Mouse (Mus musculus) CH12.LX (cell line): ENCODE measurements around the gene Ect2l. TPM values are rescaled to one million over a fixed set of nuclear protein-coding genes. Genes with fewer than 3 reads are reported as not detected.
A peak's percentile ranks its signal among the peaks of the same experiment; 100 is the strongest.

Source experiments
- DNase-seq: peaks from one replicate; pipeline ENCODE4 v3.0.0-alpha.2; 2013; ENCODE audit errors: extremely low read depth
- H3K27ac ChIP-seq: 2 replicates; pipeline ENCODE4 v1.5.1; 2012; ENCODE audit warnings: low read depth, mild to moderate bottlenecking, control low read depth, moderate library complexity; ENCODE audit not compliant: insufficient read depth
- H3K27me3 ChIP-seq: replicated peaks from 2 replicates; pipeline ENCODE3; 2012; ENCODE audit warnings: inconsistent platforms
- H3K36me3 ChIP-seq, 2 experiments: replicated peaks in 1 of 2; 2 replicates each; pipeline versions ENCODE3 to v1.6.1; 2012; ENCODE audit warnings: inconsistent platforms in 1 of 2, low read length in 1 of 2, mild to moderate bottlenecking in 1 of 2, mixed read lengths in 1 of 2, moderate library complexity in 1 of 2; ENCODE audit not compliant: control insufficient read depth in 1 of 2, insufficient read depth in 1 of 2
- H3K4me1 ChIP-seq, 2 experiments: 2 replicates each; pipeline ENCODE4 v1.6.1; 2012; ENCODE audit warnings: inconsistent platforms in 1 of 2, moderate library complexity in 1 of 2; ENCODE audit not compliant: insufficient read depth in 2 of 2, control insufficient read depth in 1 of 2
- H3K4me2 ChIP-seq: 2 replicates; pipeline ENCODE4 v1.6.1; 2012; ENCODE audit warnings: low read depth, mild to moderate bottlenecking, control low read depth; ENCODE audit not compliant: poor library complexity, insufficient read depth, severe bottlenecking
- H3K4me3 ChIP-seq, 3 experiments: fragments of 150-350 bp in 1 of 3; sonication (generic) in 1 of 3; replicated peaks in 1 of 3; 2 replicates each; pipeline versions ENCODE3 to v1.5.1; 2011 to 2012; ENCODE audit warnings: low read depth in 2 of 3, low read length in 2 of 3, mild to moderate bottlenecking in 2 of 3, moderate library complexity in 2 of 3, control low read depth in 1 of 3, improper control_type of control experiment in 1 of 3, inconsistent platforms in 1 of 3, mixed read lengths in 1 of 3; ENCODE audit not compliant: poor library complexity in 1 of 3
- H3K79me2 ChIP-seq: replicated peaks from 2 replicates; pipeline ENCODE4 v1.6.1; 2012; ENCODE audit warnings: mild to moderate bottlenecking, moderate library complexity; ENCODE audit not compliant: control insufficient read depth, poor library complexity, insufficient read depth, severe bottlenecking; ENCODE audit errors: extremely low read depth
- H3K9ac ChIP-seq: 2 replicates; pipeline ENCODE4 v1.6.1; 2012; ENCODE audit warnings: low read depth, mild to moderate bottlenecking, control low read depth, moderate library complexity; ENCODE audit not compliant: insufficient read depth
- H3K9me3 ChIP-seq: replicated peaks from 2 replicates; pipeline ENCODE3; 2012; ENCODE audit warnings: low read length, inconsistent platforms, mixed read lengths
- BHLHE40 ChIP-seq: IDR thresholded peaks from 2 replicates; pipeline ENCODE4 v1.6.1; 2011; ENCODE audit warnings: mild to moderate bottlenecking, low read depth, low read length, improper control_type of control experiment
- CHD1 ChIP-seq: IDR thresholded peaks from 2 replicates; pipeline ENCODE4 v1.6.1; 2012; ENCODE audit warnings: low read depth, low read length, improper control_type of control experiment, inconsistent platforms
- CTCF ChIP-seq, 2 experiments: IDR thresholded peaks in 1 of 2; conservative IDR thresholded peaks in 1 of 2; 2 replicates each; pipeline ENCODE4 v1.5.1; 2011 to 2012; ENCODE audit warnings: low read depth in 2 of 2, low read length in 2 of 2, improper control_type of control experiment in 1 of 2, inconsistent platforms in 1 of 2, mild to moderate bottlenecking in 1 of 2, moderate library complexity in 1 of 2
- EP300 ChIP-seq: IDR thresholded peaks from 2 replicates; pipeline ENCODE4 v1.6.1; 2011; ENCODE audit warnings: low read length, improper control_type of control experiment
- ETS1 ChIP-seq: conservative IDR thresholded peaks from 2 replicates; pipeline ENCODE4 v1.6.1; 2012; ENCODE audit warnings: low read depth, mild to moderate bottlenecking, inconsistent platforms, low read length, improper control_type of control experiment, moderate library complexity
- IRF4 ChIP-seq: IDR thresholded peaks from 2 replicates; pipeline ENCODE4 v1.6.1; 2014; ENCODE audit warnings: low read depth, mild to moderate bottlenecking, inconsistent platforms, low read length, improper control_type of control experiment
- JUND ChIP-seq: conservative IDR thresholded peaks from 2 replicates; pipeline ENCODE4 v1.6.1; 2011; ENCODE audit warnings: low read depth, low read length, improper control_type of control experiment
- KAT2A ChIP-seq: IDR thresholded peaks from 2 replicates; pipeline ENCODE4 v1.6.1; 2012; ENCODE audit warnings: low read length, improper control_type of control experiment, inconsistent platforms; ENCODE audit not compliant: insufficient replicate concordance
- MAFK ChIP-seq: IDR thresholded peaks from 2 replicates; pipeline ENCODE4 v1.6.1; 2011; ENCODE audit warnings: low read length, improper control_type of control experiment; ENCODE audit not compliant: insufficient replicate concordance
- MAX ChIP-seq: IDR thresholded peaks from 2 replicates; pipeline ENCODE4 v1.6.1; 2011; ENCODE audit warnings: low read length, improper control_type of control experiment
- MAZ ChIP-seq: IDR thresholded peaks from 2 replicates; pipeline ENCODE4 v1.6.1; 2012; ENCODE audit warnings: low read depth, mild to moderate bottlenecking, inconsistent platforms, low read length, improper control_type of control experiment, moderate library complexity
- MXI1 ChIP-seq: IDR thresholded peaks from 2 replicates; pipeline ENCODE4 v1.6.1; 2011; ENCODE audit warnings: mild to moderate bottlenecking, low read depth, low read length, improper control_type of control experiment
- MYC ChIP-seq: IDR thresholded peaks from 2 replicates; pipeline ENCODE4 v1.6.1; 2011; ENCODE audit warnings: low read depth, mild to moderate bottlenecking, improper control_type of control experiment, low read length
- PAX5 ChIP-seq: IDR thresholded peaks from 2 replicates; pipeline ENCODE4 v1.6.1; 2012; ENCODE audit warnings: low read length, inconsistent platforms, mixed read lengths
- POLR2A ChIP-seq: IDR thresholded peaks from 2 replicates; pipeline ENCODE4 v1.6.1; 2011; ENCODE audit warnings: low read depth, mild to moderate bottlenecking, improper control_type of control experiment, low read length
- RAD21 ChIP-seq: IDR thresholded peaks from 2 replicates; pipeline ENCODE4 v1.6.1; 2011; ENCODE audit warnings: low read depth, mild to moderate bottlenecking, low read length, improper control_type of control experiment, moderate library complexity
- SMC3 ChIP-seq: IDR thresholded peaks from 2 replicates; pipeline ENCODE4 v1.6.1; 2011; ENCODE audit warnings: low read depth, low read length, improper control_type of control experiment
- UBTF ChIP-seq: IDR thresholded peaks from 2 replicates; pipeline ENCODE4 v1.6.1; 2012; ENCODE audit warnings: low read depth, mild to moderate bottlenecking, inconsistent platforms, low read length, improper control_type of control experiment, moderate library complexity
- USF2 ChIP-seq: conservative IDR thresholded peaks from 2 replicates; pipeline ENCODE4 v1.6.1; 2011; ENCODE audit warnings: low read depth, low read length, improper control_type of control experiment
- ZKSCAN1 ChIP-seq: IDR thresholded peaks from 2 replicates; pipeline ENCODE4 v1.6.1; 2012; ENCODE audit warnings: low read depth, inconsistent platforms, low read length, improper control_type of control experiment, borderline replicate concordance
- dilution Hi-C: fragments of 300-500 bp; cut with MboI; formaldehyde crosslinking; loops from 2 replicates; pipeline ENCODE4 v1.14.3; 2020; ENCODE audit warnings: low sequenced_read_pairs; ENCODE audit not compliant: extremely low pct_unique_long_range_greater_than_20kb, extremely low pct_ligation_motif_present
- in situ Hi-C: fragments of 300-500 bp; cut with MboI; formaldehyde crosslinking; loops from 3 replicates; pipeline ENCODE4 v1.14.3; 2019; ENCODE audit warnings: low sequenced_read_pairs, low pct_ligation_motif_present, low pct_unique_long_range_greater_than_20kb, mixed read lengths
- polyA plus RNA-seq: library from polyadenylated mRNA; unstranded; fragments of >175 nt; gene quantifications from 2 replicates; pipeline ENCODE4 v1.2.1, GENCODE M21; 2012; ENCODE audit warnings: low read depth; ENCODE audit not compliant: insufficient read length
- total RNA-seq, 2 experiments: library from RNA; depleted of rRNA; stranded (reverse); fragments of 300-350 nt in 1 of 2; fragments of >200 nt in 1 of 2; gene quantifications; 2 replicates each; pipeline ENCODE4 v1.2.3; 2012 to 2014

Gene Ect2l
- total and polyA plus RNA-seq, 3 experiments: not detected

DNA sequence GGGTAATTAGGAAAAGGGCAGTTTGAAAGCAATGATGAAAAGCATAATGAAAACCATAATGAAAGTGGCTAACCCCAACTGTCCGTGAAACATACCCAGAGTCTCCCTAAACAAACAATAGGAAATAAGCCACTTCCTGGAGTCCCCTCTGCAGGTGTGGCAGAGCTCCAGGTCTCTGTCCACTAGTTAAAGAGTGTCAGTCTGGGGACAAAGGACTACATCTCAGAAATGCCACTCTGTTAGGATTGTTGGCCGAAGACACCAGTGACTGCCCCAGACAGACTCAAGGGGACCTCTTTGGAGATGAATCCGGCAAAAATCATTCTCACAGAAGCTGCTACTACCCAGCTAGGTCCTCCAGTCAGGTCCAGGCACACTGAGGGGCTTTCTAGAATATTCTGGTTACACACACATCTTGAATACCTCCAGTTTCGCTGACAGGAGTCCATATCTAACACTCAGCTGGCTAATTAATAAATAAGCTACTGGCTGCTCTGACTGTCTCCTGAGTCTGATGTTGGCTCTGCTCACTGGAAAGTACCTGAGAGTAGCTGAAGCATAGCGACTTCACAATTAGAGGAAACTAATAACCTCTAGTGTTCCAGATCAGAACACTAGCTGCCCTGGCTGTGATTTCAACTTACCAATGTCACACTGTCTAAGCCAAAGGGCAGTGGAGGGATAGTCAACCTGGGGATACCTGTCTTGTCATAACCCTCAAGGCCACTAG, 12.2 kb downstream of the Ect2l start:
- dilution Hi-C loops: no loop called here
- in situ Hi-C loops: loop anchor here (10.0 kb wide), 3 partner anchors 144 to 464 kb away; partner anchors contain the start of gene Reps1

DNA sequence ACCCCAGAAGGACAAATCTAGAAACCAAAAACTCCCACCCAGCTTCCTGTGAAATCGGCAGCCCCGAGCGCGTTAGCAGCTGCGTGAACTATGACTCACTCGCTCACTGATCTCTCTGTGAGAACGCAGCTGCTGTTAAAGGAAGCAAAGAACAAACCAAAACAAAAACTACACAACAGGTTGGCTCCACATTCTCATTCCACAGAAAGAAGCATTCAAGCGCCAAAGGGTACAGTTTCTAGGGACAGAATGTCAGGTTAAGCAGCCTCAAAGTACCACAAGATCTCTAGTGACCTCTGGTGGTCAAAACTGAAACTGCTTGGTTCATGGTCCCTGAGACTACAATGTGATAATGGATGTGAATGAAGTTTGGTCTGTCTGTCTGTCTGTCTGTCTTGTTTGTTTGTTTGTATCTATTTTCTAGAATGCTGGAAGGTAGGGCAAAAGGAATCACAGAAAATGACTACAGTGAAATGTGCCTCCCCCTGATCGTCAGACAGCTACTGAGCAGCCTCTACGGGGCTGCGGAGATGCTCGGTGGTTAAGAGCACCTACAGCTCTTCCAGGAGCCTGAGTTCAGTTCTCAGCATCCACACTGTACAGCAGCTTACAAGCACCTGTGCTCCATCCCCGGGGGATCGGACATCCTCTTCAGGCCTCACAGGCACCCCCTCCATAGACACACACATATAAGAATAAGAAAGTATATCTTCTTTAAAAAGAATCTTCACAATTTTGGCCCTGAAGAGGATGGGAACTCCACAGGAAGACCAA, 13.3 kb downstream of the Ect2l start:
- TF ChIP-seq BHLHE40 (no peak), MAFK (no peak), POLR2A (no peak), MYC (0 out of 2 replicates have a peak, but pooled peaks have one; percentile 44), RAD21 (peak; percentile 88), ETS1 (no peak), EP300 (no peak), CTCF (conservative IDR thresholded peaks at IDR 0.05 in 1 of 2, IDR thresholded peaks at IDR 0.05 in 1 of 2; ENCODE audit: low read depth in 2 of 2, low read length in 2 of 2) (peak; percentile 87 to 91), JUND (0 out of 2 replicates have a peak, but pooled peaks have one; percentile 15), SMC3 (peak; percentile 87)
- TF ChIP-seq, all 38 proteins: peak for 5
- Histone ChIP-seq H3K4me2 (peak overlapping the region; percentile 48), H3K4me3 (peak overlapping the region; percentile 46 to 57 (median 51)), H3K27me3 (no peaks in the 10 kb centered on the region), H3K27ac (no peak overlapping the region), H3K9ac (peak overlapping the region; percentile 35), H3K4me1 (peaks cover 0 to 11% of the 10 kb centered on the region in 2 experiments; a peak in 1 of 4 replicates), H3K9me3 (peaks cover 4% of the 10 kb centered on the region), H3K36me3 (no peaks in the 10 kb centered on the region), H3K79me2 (no peaks in the 10 kb centered on the region)
- dilution Hi-C loops: no loop called here
- peak; percentile 80 for DNase-seq
- in situ Hi-C loops: loop anchor here (10.0 kb wide), 3 partner anchors 143 to 463 kb away; partner anchors contain the start of gene Reps1

More for the DNA sequence above, 12.2 kb downstream of the Ect2l start:
- Histone ChIP-seq H3K9me3 (peaks cover 4% of the 10 kb centered on the region), H3K9ac (no peak overlapping the region), H3K4me3 (no peak overlapping the region), H3K4me2 (no peak overlapping the region), H3K27ac (no peak overlapping the region), H3K27me3 (no peaks in the 10 kb centered on the region), H3K79me2 (no peaks in the 10 kb centered on the region), H3K4me1 (peaks cover 0 to 11% of the 10 kb centered on the region in 2 experiments; a peak in 1 of 4 replicates), H3K36me3 (no peaks in the 10 kb centered on the region)
- DNase-seq: no peak
- no peak for TF ChIP-seq MYC
- no peak for TF ChIP-seq MXI1
- no peak for TF ChIP-seq RAD21
- no peak for TF ChIP-seq UBTF
- TF ChIP-seq IRF4: no peak
- no peak for TF ChIP-seq ZKSCAN1
- no peak for TF ChIP-seq POLR2A
- TF ChIP-seq KAT2A: no peak
- no peak for TF ChIP-seq USF2
- TF ChIP-seq SMC3: no peak
- TF ChIP-seq CHD1: no peak
- no peak for TF ChIP-seq PAX5
- TF ChIP-seq MAZ: no peak
- TF ChIP-seq MAX: no peak
- TF ChIP-seq EP300: no peak
- no peak for TF ChIP-seq BHLHE40
